Mouse (Mus musculus) hindbrain, embryonic 12.5 days (tissue): Measurements from ENCODE around the gene Clec16a. TPM values are rescaled to one million over a fixed set of nuclear protein-coding genes. Genes with fewer than 3 reads are reported as not detected.

ENCODE experiments used
- ATAC-seq: fragments of 200-750 bp; cut with Nextera tagmentation; 2 replicates; pipeline ENCODE4 v1.8.0; 2017; ENCODE audit warnings: moderate TSS enrichment; ENCODE audit not compliant: low FRiP score
- H3K27ac ChIP-seq: fragments of 300-500 bp; sonication (generic); 2 replicates; pipeline ENCODE4 v1.5.1; 2016; ENCODE audit warnings: mild to moderate bottlenecking
- H3K27me3 ChIP-seq: fragments of 300-500 bp; sonication (generic); 2 replicates; pipeline ENCODE4 v1.6.1; 2016; ENCODE audit warnings: mild to moderate bottlenecking
- H3K36me3 ChIP-seq: fragments of 300-500 bp; sonication (generic); 2 replicates; pipeline ENCODE4 v1.6.1; 2016; ENCODE audit warnings: mild to moderate bottlenecking
- H3K4me1 ChIP-seq: fragments of 300-500 bp; sonication (generic); 2 replicates; pipeline ENCODE4 v1.6.1; 2016
- H3K4me2 ChIP-seq: fragments of 300-500 bp; sonication (generic); replicated peaks from 2 replicates; pipeline ENCODE4 v1.6.1; 2016; ENCODE audit warnings: mild to moderate bottlenecking
- H3K4me3 ChIP-seq: fragments of 300-500 bp; sonication (generic); 2 replicates; pipeline ENCODE4 v1.5.1; 2016; ENCODE audit warnings: mild to moderate bottlenecking
- H3K9ac ChIP-seq: fragments of 300-500 bp; sonication (generic); 2 replicates; pipeline ENCODE4 v1.6.1; 2016; ENCODE audit warnings: mild to moderate bottlenecking, moderate library complexity
- H3K9me3 ChIP-seq: fragments of 300-500 bp; sonication (generic); replicated peaks from 2 replicates; pipeline ENCODE4 v1.6.1; 2016; ENCODE audit warnings: mild to moderate bottlenecking
- WGBS: fragments of 180-500 bp; shearing (Covaris S2); methylation state at CpG from one replicate; pipeline ENCODE4 v1.1.7; 2016; 5-methylcytosine and 5-hydroxymethylcytosine counted together
- polyA plus RNA-seq: library from polyadenylated mRNA; unstranded; fragments of >200 nt; fragmentation: Nextera tagmentation; extraction: Ambion mirVana; gene quantifications from 2 replicates; pipeline ENCODE4 v1.2.1, GENCODE M21; 2016

Gene Clec16a
- polyA plus RNA-seq, 1 experiment from 2014 or later, result 51.4 TPM

- no peaks in the 10 kb centered on the region for H3K9me3 ChIP-seq
- H3K9ac ChIP-seq, result no peak overlapping the region
- 50% methylated on average over 19 of the region's 19 CpGs for WGBS
- H3K4me2 ChIP-seq, result no peak overlapping the region
- ATAC-seq, result no peak
- no peak overlapping the region for H3K4me3 ChIP-seq
- H3K36me3 ChIP-seq, result no peaks in the 10 kb centered on the region
- 0 out of 2 replicates have a peak, but pooled peaks cover 4% of the 10 kb centered on the region for H3K27me3 ChIP-seq
- H3K27ac ChIP-seq, result no peak overlapping the region
- H3K4me1 ChIP-seq, result no peaks in the 10 kb centered on the region
These were observed 226.8 kb downstream of the Clec16a start for GRCm38 (mm10) chr16:10771769-10772510.

GRCm38 (mm10) chr16:10773543-10773942 lies 228.4 kb downstream of the Clec16a start:
- Histone ChIP-seq H3K9ac (no peak overlapping the region), H3K9me3 (no peaks in the 10 kb centered on the region), H3K4me2 (no peak overlapping the region), H3K27me3 (0 out of 2 replicates have a peak, but pooled peaks cover 4% of the 10 kb centered on the region), H3K27ac (no peak overlapping the region), H3K36me3 (no peaks in the 10 kb centered on the region), H3K4me3 (no peak overlapping the region), H3K4me1 (no peaks in the 10 kb centered on the region)
- no peak for ATAC-seq
- 86% methylated on average over 8 of the region's 8 CpGs for WGBS

- Histone ChIP-seq H3K27me3 (no peaks in the 10 kb centered on the region), H3K9me3 (no peaks in the 10 kb centered on the region), H3K27ac (no peak overlapping the region), H3K36me3 (no peaks in the 10 kb centered on the region), H3K9ac (no peak overlapping the region), H3K4me3 (no peak overlapping the region), H3K4me2 (no peak overlapping the region), H3K4me1 (no peaks in the 10 kb centered on the region)
- 67% methylated on average over 4 of the region's 4 CpGs for WGBS
- no peak for ATAC-seq
These were observed 229.6 kb downstream of the Clec16a start for GRCm38 (mm10) chr16:10774726-10775125.

GRCm38 (mm10) chr16:10776322-10776721 lies 231.2 kb downstream of the Clec16a start:
- H3K27me3 ChIP-seq, result no peaks in the 10 kb centered on the region
- no peak for ATAC-seq
- no peak overlapping the region for H3K27ac ChIP-seq
- no peaks in the 10 kb centered on the region; the same call in 1 of the 2 replicates for H3K4me1 ChIP-seq
- 66% methylated on average over 7 of the region's 7 CpGs for WGBS
- H3K9me3 ChIP-seq, result no peaks in the 10 kb centered on the region
- H3K36me3 ChIP-seq, result no peaks in the 10 kb centered on the region
- H3K4me3 ChIP-seq, result no peak overlapping the region
- no peak overlapping the region for H3K4me2 ChIP-seq
- no peak overlapping the region for H3K9ac ChIP-seq

GRCm38 (mm10) chr16:10777579-10778160 lies 232.5 kb downstream of the Clec16a start:
- Histone ChIP-seq H3K9ac (no peak overlapping the region), H3K36me3 (no peaks in the 10 kb centered on the region), H3K4me3 (no peak overlapping the region), H3K4me1 (peaks cover 5% of the 10 kb centered on the region; the same call in 1 of the 2 replicates), H3K27me3 (peaks cover 2% of the 10 kb centered on the region; the same call in 1 of the 2 replicates), H3K9me3 (no peaks in the 10 kb centered on the region), H3K27ac (no peak overlapping the region), H3K4me2 (no peak overlapping the region)
- WGBS, result 64% methylated on average over 5 of the region's 5 CpGs
- no peak for ATAC-seq

- no peak for ATAC-seq
- H3K4me2 ChIP-seq, result no peak overlapping the region
- WGBS, result 77% methylated on average over 5 of the region's 5 CpGs
- H3K4me1 ChIP-seq, result peaks cover 11% of the 10 kb centered on the region; the same call in 1 of the 2 replicates
- H3K4me3 ChIP-seq, result no peak overlapping the region
- H3K9ac ChIP-seq, result no peak overlapping the region
- H3K9me3 ChIP-seq, result no peaks in the 10 kb centered on the region
- no peaks in the 10 kb centered on the region for H3K36me3 ChIP-seq
- H3K27me3 ChIP-seq, result peaks cover 23% of the 10 kb centered on the region
- H3K27ac ChIP-seq, result no peak overlapping the region
These were observed 235.5 kb downstream of the Clec16a start for GRCm38 (mm10) chr16:10780631-10781120.

- no peaks in the 10 kb centered on the region for H3K9me3 ChIP-seq
- H3K4me2 ChIP-seq, result no peak overlapping the region
- peaks cover 23% of the 10 kb centered on the region for H3K27me3 ChIP-seq
- no peaks in the 10 kb centered on the region for H3K36me3 ChIP-seq
- no peak overlapping the region for H3K4me3 ChIP-seq
- WGBS, result 40% methylated on average over 9 of the region's 9 CpGs
- peaks cover 15% of the 10 kb centered on the region; the same call in 1 of the 2 replicates for H3K4me1 ChIP-seq
- H3K27ac ChIP-seq, result no peak overlapping the region
- H3K9ac ChIP-seq, result no peak overlapping the region
- ATAC-seq, result no peak
These were observed 236.8 kb downstream of the Clec16a start for GRCm38 (mm10) chr16:10781862-10782371.

GRCm38 (mm10) chr16:10782377-10783151 lies 237.4 kb downstream of the Clec16a start:
- ATAC-seq, result no peak
- H3K4me2 ChIP-seq, result 0 out of 2 replicates have a peak overlapping the region, but pooled peaks have one; percentile 0

GRCm38 (mm10) chr16:10783152-10783434 lies 238.0 kb downstream of the Clec16a start:
- Histone ChIP-seq H3K27me3 (peaks cover 23% of the 10 kb centered on the region), H3K36me3 (no peaks in the 10 kb centered on the region), H3K9ac (no peak overlapping the region), H3K9me3 (no peaks in the 10 kb centered on the region), H3K27ac (no peak overlapping the region), H3K4me3 (no peak overlapping the region), H3K4me1 (peaks cover 15% of the 10 kb centered on the region; the same call in 1 of the 2 replicates), H3K4me2 (0 out of 2 replicates have a peak overlapping the region, but pooled peaks have one; percentile 0)
- 60% methylated on average over 1 of the region's 1 CpGs for WGBS
- no peak for ATAC-seq

More at GRCm38 (mm10) chr16:10782377-10783151, 237.4 kb downstream of the Clec16a start:
- Histone ChIP-seq H3K4me3 (no peak overlapping the region), H3K27ac (no peak overlapping the region), H3K27me3 (peaks cover 23% of the 10 kb centered on the region), H3K4me1 (peaks cover 15% of the 10 kb centered on the region; the same call in 1 of the 2 replicates), H3K9me3 (no peaks in the 10 kb centered on the region), H3K9ac (no peak overlapping the region; the same call in 1 of the 2 replicates), H3K36me3 (no peaks in the 10 kb centered on the region)
- WGBS, result 41% methylated on average over 6 of the region's 6 CpGs

GRCm38 (mm10) chr16:10783451-10783850 lies 238.3 kb downstream of the Clec16a start:
- Histone ChIP-seq H3K27ac (no peak overlapping the region), H3K27me3 (peaks cover 23% of the 10 kb centered on the region), H3K4me2 (peak overlapping the region; percentile 95; the same call in 1 of the 2 replicates), H3K36me3 (no peaks in the 10 kb centered on the region), H3K4me3 (peak overlapping the region; percentile 57; the same call in 1 of the 2 replicates), H3K9me3 (no peaks in the 10 kb centered on the region), H3K4me1 (peaks cover 15% of the 10 kb centered on the region; the same call in 1 of the 2 replicates), H3K9ac (no peak overlapping the region)
- no peak for ATAC-seq
- 63% methylated on average over 8 of the region's 8 CpGs for WGBS

GRCm38 (mm10) chr16:10783883-10784792 lies 239.0 kb downstream of the Clec16a start:
- Histone ChIP-seq H3K27ac (no peak overlapping the region), H3K36me3 (no peaks in the 10 kb centered on the region), H3K4me3 (peak overlapping the region; percentile 57), H3K4me1 (peaks cover 15% of the 10 kb centered on the region; the same call in 1 of the 2 replicates), H3K9me3 (no peaks in the 10 kb centered on the region), H3K9ac (peak overlapping the region; percentile 49), H3K27me3 (peaks cover 23% of the 10 kb centered on the region), H3K4me2 (peak overlapping the region; percentile 95)
- peak; percentile 2; the same call in 1 of the 2 replicates for ATAC-seq
- WGBS, result 5% methylated on average over 77 of the region's 81 CpGs
